In genomic region chr14:92372446-92372845, GRCm38 (mm10) we compare ENCODE assay signal across 18 mouse cellular contexts.
"Had no signal": no experiment of that assay in that cellular context is flagged by ENCODE, and none has a peak within 500 bp of the region (broad histone marks: within the 10 kb centered on the region; RNA-seq: fewer than 3 reads in every experiment).

No protein-coding gene starts in this region.

- H3K4me3 ChIP-seq: liver, embryonic 13.5 days; liver, embryonic 15.5 days; lung, embryonic 15.5 days; megakaryocyte, embryonic 14.5 days; midbrain, embryonic 12.5 days; stomach, embryonic 15.5 days had no signal

- H3K9me3 ChIP-seq: liver, embryonic 13.5 days; liver, embryonic 15.5 days; lung, embryonic 15.5 days; megakaryocyte, embryonic 14.5 days; midbrain, embryonic 12.5 days; stomach, embryonic 15.5 days had no signal

- H3K36me3 ChIP-seq: liver, embryonic 13.5 days; liver, embryonic 15.5 days; lung, embryonic 15.5 days; midbrain, embryonic 12.5 days; stomach, embryonic 15.5 days had no signal

- DNase-seq: liver, embryonic 13.5 days; liver, postnatal 0 days; lung, adult 2 months; lung, postnatal 14 days; lung, postnatal 36 days; right cerebral cortex, postnatal 14 days; thymus, adult 2 months; thymus, postnatal 25 days; thymus, postnatal 4 days had no signal

- H3K4me2 ChIP-seq: liver, embryonic 13.5 days; liver, embryonic 15.5 days; lung, embryonic 15.5 days; midbrain, embryonic 12.5 days; stomach, embryonic 15.5 days had no signal

- H3K27me3 ChIP-seq: liver, embryonic 13.5 days; liver, embryonic 15.5 days; lung, embryonic 15.5 days; megakaryocyte, embryonic 14.5 days; midbrain, embryonic 12.5 days; stomach, embryonic 15.5 days had no signal

- H3K27ac ChIP-seq: liver, embryonic 13.5 days; liver, embryonic 15.5 days; lung, embryonic 15.5 days; macrophage; midbrain, embryonic 12.5 days; stomach, embryonic 15.5 days; stomach, postnatal 0 days had no signal

- H3K4me1 ChIP-seq: liver, embryonic 13.5 days; liver, embryonic 15.5 days; lung, embryonic 15.5 days; megakaryocyte, embryonic 14.5 days; midbrain, embryonic 12.5 days; stomach, embryonic 15.5 days had no signal

- H3K9ac ChIP-seq: liver, embryonic 13.5 days; liver, embryonic 15.5 days; liver, postnatal 0 days; lung, embryonic 15.5 days; midbrain, embryonic 12.5 days; stomach, embryonic 15.5 days had no signal

- ATAC-seq: liver, postnatal 0 days; lung, postnatal 0 days; midbrain, embryonic 16.5 days had no signal
